Mouse (Mus musculus) hindbrain, embryonic 14.5 days (tissue): ENCODE results near the gene Ccne1. TPM values are rescaled to one million over a fixed set of nuclear protein-coding genes. Genes with fewer than 3 reads are reported as not detected.

Source experiments
- ATAC-seq: fragments of 200-750 bp; cut with Nextera tagmentation; 2 replicates; pipeline ENCODE4 v1.8.0; 2017; ENCODE audit warnings: moderate number of reproducible peaks, mild to moderate bottlenecking, moderate TSS enrichment, moderate library complexity; ENCODE audit not compliant: low FRiP score
- DNase-seq: peaks from one replicate; pipeline ENCODE4 v3.0.0-alpha.2; 2015; ENCODE audit warnings: low spot score
- H3K27ac ChIP-seq: fragments of 300-500 bp; sonication (generic); 2 replicates; pipeline ENCODE4 v1.5.1; 2014; ENCODE audit warnings: mild to moderate bottlenecking, moderate library complexity
- H3K27me3 ChIP-seq: fragments of 300-500 bp; sonication (generic); 2 replicates; pipeline ENCODE4 v1.6.1; 2014; ENCODE audit warnings: mild to moderate bottlenecking, low read length, mixed read lengths; ENCODE audit not compliant: control insufficient read depth, insufficient read depth
- H3K36me3 ChIP-seq: fragments of 300-500 bp; sonication (generic); replicated peaks from 2 replicates; pipeline ENCODE4 v1.6.1; 2014; ENCODE audit not compliant: control insufficient read depth, insufficient read depth
- H3K4me1 ChIP-seq: fragments of 300-500 bp; sonication (generic); replicated peaks from 2 replicates; pipeline ENCODE4 v1.6.1; 2014; ENCODE audit warnings: antibody characterized with exemption, low read length, mixed read lengths; ENCODE audit not compliant: control insufficient read depth, insufficient read depth
- H3K4me2 ChIP-seq: fragments of 300-500 bp; sonication (generic); replicated peaks from 2 replicates; pipeline ENCODE4 v1.6.1; 2014; ENCODE audit warnings: mild to moderate bottlenecking, moderate library complexity
- H3K4me3 ChIP-seq: fragments of 300-500 bp; sonication (generic); replicated peaks from 2 replicates; pipeline ENCODE4 v1.5.1; 2014; ENCODE audit warnings: mild to moderate bottlenecking, low read length
- H3K9ac ChIP-seq: fragments of 300-500 bp; sonication (generic); 2 replicates; pipeline ENCODE4 v1.6.1; 2014
- H3K9me3 ChIP-seq: fragments of 300-500 bp; sonication (generic); 2 replicates; pipeline ENCODE4 v1.6.1; 2016; ENCODE audit warnings: low read length; ENCODE audit not compliant: control insufficient read depth
- WGBS: fragments of 180-500 bp; shearing (Covaris S2); extraction: QIAGEN DNeasy Blood & Tissue Kit; methylation state at CpG from one replicate; pipeline ENCODE4 v1.1.7; 2014; 5-methylcytosine and 5-hydroxymethylcytosine counted together
- polyA plus RNA-seq: library from polyadenylated mRNA; unstranded; fragments of >200 nt; fragmentation: Nextera tagmentation; extraction: Ambion mirVana; gene quantifications from 2 replicates; pipeline ENCODE4 v1.2.1, GENCODE M21; 2014

Ccne1 gene
- polyA plus RNA-seq, 1 experiment from 2014 or later = 16.8 TPM

- peak overlapping the region; percentile 30 for H3K4me3 ChIP-seq
- H3K36me3 ChIP-seq = no peaks in the 10 kb centered on the region
- DNase-seq (no peak), ATAC-seq (peak; percentile 44; the same call in 1 of the 2 replicates)
- H3K9ac ChIP-seq = no peak overlapping the region
- H3K4me2 ChIP-seq = peak overlapping the region; percentile 64
- H3K27me3 ChIP-seq = peaks cover 16% of the 10 kb centered on the region; the same call in 1 of the 2 replicates
- H3K27ac ChIP-seq = no peak overlapping the region
- peaks cover 13% of the 10 kb centered on the region for H3K4me1 ChIP-seq
- 1% methylated on average over 35 of the region's 35 CpGs for WGBS
- no peaks in the 10 kb centered on the region for H3K9me3 ChIP-seq
Measured at GRCm38 (mm10) chr7:38085573-38086211, 21.6 kb downstream of the Ccne1 start.

- no peak overlapping the region for H3K27ac ChIP-seq
- WGBS = under 1% methylated on average over 64 of the region's 65 CpGs
- peak; percentile 98 for ATAC-seq
Measured at GRCm38 (mm10) chr7:38084778-38085572, 22.4 kb downstream of the Ccne1 start.

GRCm38 (mm10) chr7:38082971-38083370, 24.4 kb downstream of the Ccne1 start:
- no peak overlapping the region for H3K4me2 ChIP-seq
- DNase-seq (no peak), ATAC-seq (no peak)
- H3K27me3 ChIP-seq = peaks cover 16% of the 10 kb centered on the region; the same call in 1 of the 2 replicates
- H3K9ac ChIP-seq = no peak overlapping the region
- no peaks in the 10 kb centered on the region for H3K36me3 ChIP-seq
- H3K9me3 ChIP-seq = no peaks in the 10 kb centered on the region
- H3K27ac ChIP-seq = no peak overlapping the region
- H3K4me3 ChIP-seq = no peak overlapping the region
- peaks cover 13% of the 10 kb centered on the region for H3K4me1 ChIP-seq

More at GRCm38 (mm10) chr7:38084778-38085572, 22.4 kb downstream of the Ccne1 start:
- no peaks in the 10 kb centered on the region for H3K36me3 ChIP-seq
- H3K4me1 ChIP-seq = peaks cover 13% of the 10 kb centered on the region
- DNase-seq = peak; percentile 98
- H3K9ac ChIP-seq = peak overlapping the region; percentile 59
- no peaks in the 10 kb centered on the region for H3K9me3 ChIP-seq
- peak overlapping the region; percentile 64 for H3K4me2 ChIP-seq
- peaks cover 16% of the 10 kb centered on the region; the same call in 1 of the 2 replicates for H3K27me3 ChIP-seq
- H3K4me3 ChIP-seq = peak overlapping the region; percentile 30

- Histone ChIP-seq H3K4me3 (no peak overlapping the region), H3K27me3 (no peaks in the 10 kb centered on the region), H3K9ac (no peak overlapping the region), H3K4me1 (peaks cover 13% of the 10 kb centered on the region), H3K9me3 (no peaks in the 10 kb centered on the region), H3K27ac (no peak overlapping the region), H3K36me3 (no peaks in the 10 kb centered on the region), H3K4me2 (no peak overlapping the region)
- no peak for ATAC-seq
- no peak for DNase-seq
- 75% methylated on average over 7 of the region's 7 CpGs for WGBS
Measured at GRCm38 (mm10) chr7:38077189-38077588, 30.1 kb downstream of the Ccne1 start.

GRCm38 (mm10) chr7:38075487-38075886, 31.8 kb downstream of the Ccne1 start:
- Histone ChIP-seq H3K36me3 (no peaks in the 10 kb centered on the region), H3K4me2 (no peak overlapping the region), H3K4me1 (peaks cover 13% of the 10 kb centered on the region), H3K9me3 (no peaks in the 10 kb centered on the region), H3K4me3 (no peak overlapping the region), H3K27ac (no peak overlapping the region), H3K27me3 (no peaks in the 10 kb centered on the region), H3K9ac (no peak overlapping the region)
- DNase-seq = no peak
- WGBS = 59% methylated on average over 6 of the region's 6 CpGs
- ATAC-seq = no peak

GRCm38 (mm10) chr7:38074920-38075319, 32.4 kb downstream of the Ccne1 start:
- 33% methylated on average over 10 of the region's 10 CpGs for WGBS
- no peaks in the 10 kb centered on the region for H3K36me3 ChIP-seq
- DNase-seq (no peak), ATAC-seq (no peak)
- H3K27ac ChIP-seq = no peak overlapping the region
- H3K4me3 ChIP-seq = 0 out of 2 replicates have a peak overlapping the region, but pooled peaks have one; percentile 6
- H3K9ac ChIP-seq = peak overlapping the region; percentile 47
- H3K4me1 ChIP-seq = peaks cover 13% of the 10 kb centered on the region
- H3K9me3 ChIP-seq = no peaks in the 10 kb centered on the region
- peak overlapping the region; percentile 48 for H3K4me2 ChIP-seq
- no peaks in the 10 kb centered on the region for H3K27me3 ChIP-seq

GRCm38 (mm10) chr7:38074514-38074913, 32.8 kb downstream of the Ccne1 start:
- WGBS = 2% methylated on average over 14 of the region's 14 CpGs
- H3K9me3 ChIP-seq = no peaks in the 10 kb centered on the region
- no peak overlapping the region for H3K27ac ChIP-seq
- H3K36me3 ChIP-seq = no peaks in the 10 kb centered on the region
- ATAC-seq (peak; percentile 64; the same call in 1 of the 2 replicates), DNase-seq (no peak)
- peak overlapping the region; percentile 47 for H3K9ac ChIP-seq
- peaks cover 13% of the 10 kb centered on the region for H3K4me1 ChIP-seq
- peak overlapping the region; percentile 48 for H3K4me2 ChIP-seq
- no peaks in the 10 kb centered on the region for H3K27me3 ChIP-seq
- 0 out of 2 replicates have a peak overlapping the region, but pooled peaks have one; percentile 6 for H3K4me3 ChIP-seq

GRCm38 (mm10) chr7:38073782-38074181, 33.6 kb downstream of the Ccne1 start:
- Histone ChIP-seq H3K4me3 (no peak overlapping the region), H3K4me1 (peaks cover 13% of the 10 kb centered on the region), H3K27me3 (no peaks in the 10 kb centered on the region), H3K9me3 (no peaks in the 10 kb centered on the region), H3K36me3 (no peaks in the 10 kb centered on the region), H3K4me2 (no peak overlapping the region), H3K9ac (no peak overlapping the region), H3K27ac (no peak overlapping the region)
- DNase-seq (peak; percentile 67), ATAC-seq (peak; percentile 68; the same call in 1 of the 2 replicates)
- 19% methylated on average over 3 of the region's 3 CpGs for WGBS

GRCm38 (mm10) chr7:38071065-38071464, 36.3 kb downstream of the Ccne1 start:
- Histone ChIP-seq H3K4me3 (no peak overlapping the region), H3K36me3 (no peaks in the 10 kb centered on the region), H3K9me3 (no peaks in the 10 kb centered on the region), H3K27me3 (no peaks in the 10 kb centered on the region), H3K4me2 (no peak overlapping the region), H3K4me1 (peaks cover 13% of the 10 kb centered on the region), H3K27ac (no peak overlapping the region), H3K9ac (no peak overlapping the region)
- DNase-seq = no peak
- no peak for ATAC-seq
- 86% methylated on average over 5 of the region's 5 CpGs for WGBS
